Mouse (Mus musculus) thymus, adult 18-20 months (tissue): ENCODE measurements around the gene Cacna1c.

Source experiments
- DNase-seq, 2 experiments: peaks; one replicate each; pipeline ENCODE4 v3.0.0; 2022; ENCODE audit warnings: mixed read lengths in 2 of 2

The Cacna1c gene

GRCm38 (mm10) chr6:119047340-119047739, 148.9 kb downstream of the Cacna1c start:
- no peak for DNase-seq

- no peak for DNase-seq
These were observed 150.7 kb downstream of the Cacna1c start for GRCm38 (mm10) chr6:119045498-119045897.

- DNase-seq: no peak
These were observed 152.1 kb downstream of the Cacna1c start for GRCm38 (mm10) chr6:119044148-119044547.

GRCm38 (mm10) chr6:119042803-119043202, 153.4 kb downstream of the Cacna1c start:
- no peak for DNase-seq

- no peak for DNase-seq
These were observed 155.3 kb downstream of the Cacna1c start for GRCm38 (mm10) chr6:119040961-119041360.

GRCm38 (mm10) chr6:119039815-119040214, 156.4 kb downstream of the Cacna1c start:
- no peak for DNase-seq

- DNase-seq: no peak
These were observed 156.9 kb downstream of the Cacna1c start for GRCm38 (mm10) chr6:119039293-119039692.

- DNase-seq: no peak
These were observed 158.4 kb downstream of the Cacna1c start for GRCm38 (mm10) chr6:119037815-119038214.

- DNase-seq: no peak
These were observed 159.2 kb downstream of the Cacna1c start for GRCm38 (mm10) chr6:119037047-119037446.

- no peak for DNase-seq
These were observed 160.9 kb downstream of the Cacna1c start for GRCm38 (mm10) chr6:119035361-119035760.

- DNase-seq: no peak
These were observed 161.3 kb downstream of the Cacna1c start for GRCm38 (mm10) chr6:119034947-119035346.

- no peak for DNase-seq
These were observed 168.3 kb downstream of the Cacna1c start for GRCm38 (mm10) chr6:119027880-119028279.

GRCm38 (mm10) chr6:119022850-119023249, 173.4 kb downstream of the Cacna1c start:
- no peak for DNase-seq

- no peak for DNase-seq
These were observed 175.0 kb downstream of the Cacna1c start for GRCm38 (mm10) chr6:119021226-119021625.

- no peak for DNase-seq
These were observed 177.3 kb downstream of the Cacna1c start for GRCm38 (mm10) chr6:119018956-119019355.

- no peak for DNase-seq
These were observed 178.0 kb downstream of the Cacna1c start for GRCm38 (mm10) chr6:119018256-119018655.

GRCm38 (mm10) chr6:119017498-119017897, 178.7 kb downstream of the Cacna1c start:
- DNase-seq: no peak

GRCm38 (mm10) chr6:119015346-119015745, 180.9 kb downstream of the Cacna1c start:
- no peak for DNase-seq

- no peak for DNase-seq
These were observed 182.8 kb downstream of the Cacna1c start for GRCm38 (mm10) chr6:119013168-119014098.

GRCm38 (mm10) chr6:119010875-119011274, 185.3 kb downstream of the Cacna1c start:
- DNase-seq: no peak

- DNase-seq: no peak
These were observed 186.7 kb downstream of the Cacna1c start for GRCm38 (mm10) chr6:119009526-119009925.

GRCm38 (mm10) chr6:119008638-119009166, 187.5 kb downstream of the Cacna1c start:
- no peak for DNase-seq

GRCm38 (mm10) chr6:119004596-119004995, 191.6 kb downstream of the Cacna1c start:
- DNase-seq: no peak

- no peak for DNase-seq
These were observed 194.8 kb downstream of the Cacna1c start for GRCm38 (mm10) chr6:119001442-119001841.
